Mouse (Mus musculus) midbrain, embryonic 15.5 days (tissue): ENCODE data around the gene Il5. TPM values are rescaled to one million over a fixed set of nuclear protein-coding genes. Genes with fewer than 3 reads are reported as not detected.

Source experiments
- microRNA-seq: library from miRNA; unstranded; fragments of <30 nt; microRNA quantifications from one replicate; pipeline ENCODE4, GENCODE M21; 2016
- polyA plus RNA-seq: library from polyadenylated mRNA; unstranded; fragments of >200 nt; fragmentation: Nextera tagmentation; extraction: Ambion mirVana; gene quantifications from 2 replicates; pipeline ENCODE4 v1.2.1, GENCODE M21; 2015

The Il5 gene
- polyA plus RNA-seq, 1 experiment from 2014 or later = not detected

Small RNA genes lying within 50 kb of the gene (microRNA-seq; reads per million reads assigned to microRNA genes)
- gene Mir7671 = not detected

Other genes starting within 250 kb of the Il5 start
- 0.39 TPM in 1 of 2 replicates, not detected in the other for gene Gm9945, start 240.6 kb upstream of the Il5 start, polyA plus RNA-seq
- gene Sowaha, start 240.5 kb upstream of the Il5 start, polyA plus RNA-seq = 0.99 and 1.1 TPM in 2 replicates
- 18.4 TPM in 2 replicates for gene Sept8, start 201.5 kb upstream of the Il5 start, polyA plus RNA-seq
- 345 and 349 TPM in 2 replicates for gene Kif3a, start 153.4 kb upstream of the Il5 start, polyA plus RNA-seq
- 5.3 and 5.6 TPM in 2 replicates for gene Il4, start 102.1 kb upstream of the Il5 start, polyA plus RNA-seq
- not detected in 2 replicates for gene Il13, start 86.1 kb upstream of the Il5 start, polyA plus RNA-seq
- gene Rad50, start 13.5 kb upstream of the Il5 start, polyA plus RNA-seq = 10.5 and 11.5 TPM in 2 replicates
- 2.6 and 3.1 TPM in 2 replicates for gene Irf1, start 49.2 kb downstream of the Il5 start, polyA plus RNA-seq
- gene Gm17334, start 52.4 kb downstream of the Il5 start, polyA plus RNA-seq = not detected in 2 replicates
- gene Gm12216, start 138.5 kb downstream of the Il5 start, polyA plus RNA-seq = 0.26 and 0.27 TPM in 2 replicates
- gene Slc22a5, start 170.9 kb downstream of the Il5 start, polyA plus RNA-seq = 10.6 and 11.3 TPM in 2 replicates